In genomic region chr13:6633524-6633923, GRCm38 (mm10) we compare ENCODE assay signal across 10 mouse cellular contexts. TPM values are rescaled to one million over a fixed set of nuclear protein-coding genes. Genes with fewer than 3 reads are reported as not detected.
DNase-seq lines count a peak whose midpoint lies in the region; ATAC-seq and TF ChIP-seq lines count a peak whose summit lies in the region.
"Had no signal": no experiment of that assay in that cellular context is flagged by ENCODE, and none has a peak within 500 bp of the region (broad histone marks: within the 10 kb centered on the region; RNA-seq: fewer than 3 reads in every experiment).

No protein-coding gene starts in this region.

- no peaks in the 10 kb centered on the region for H3K27me3 ChIP-seq in heart, embryonic 14.5 days (ENCODE audit: control insufficient read depth, insufficient read depth, low read length)
- H3K27me3 ChIP-seq: embryonic facial prominence, embryonic 12.5 days; liver, embryonic 15.5 days had no signal

- peak; percentile 39 for DNase-seq in gastrocnemius, adult 2 months
- no peak for DNase-seq in gastrocnemius, adult 8-10 months (ENCODE audit: low spot score in 2 of 2)
- peak; percentile 18 for DNase-seq in lung, postnatal 10 days
- DNase-seq in thymus, postnatal 14 days, result peak; percentile 62
- no peak for DNase-seq in retina, embryonic 14.5 days (ENCODE audit: low spot score)
- DNase-seq in cerebellum, adult 9-10 months, result no peak

- H3K4me1 ChIP-seq in heart, embryonic 14.5 days (ENCODE audit: control insufficient read depth in 2 of 2, insufficient read depth in 2 of 2, low read length in 2 of 2), result peaks cover 52 to 85% of the 10 kb centered on the region in 2 experiments

- WGBS in heart, embryonic 14.5 days, result 11% methylated on average over 7 of the region's 7 CpGs

- H3K36me3 ChIP-seq in heart, embryonic 14.5 days (ENCODE audit: control insufficient read depth, insufficient read depth, low read length), result no peaks in the 10 kb centered on the region; the same call in none of the 2 replicates
- H3K36me3 ChIP-seq: embryonic facial prominence, embryonic 12.5 days; liver, embryonic 15.5 days had no signal

- peak; percentile 92 for ATAC-seq in CD4-positive, CD25-positive, alpha-beta regulatory T cell, adult 4 months
- ATAC-seq in heart, embryonic 14.5 days (ENCODE audit: insufficient number of reproducible peaks, insufficient read depth, low FRiP score, low read depth), result peak; percentile 72

- no peak overlapping the region for H3K27ac ChIP-seq in gastrocnemius, adult 2 months
- peak overlapping the region; percentile 89 to 92 for H3K27ac ChIP-seq in heart, embryonic 14.5 days (replicated peaks in 1 of 2; ENCODE audit: control insufficient read depth in 1 of 2, insufficient read depth in 1 of 2, low read depth in 2 of 2, low read length in 2 of 2)
- H3K27ac ChIP-seq: embryonic facial prominence, embryonic 12.5 days; liver, embryonic 15.5 days had no signal

- no peak overlapping the region for H3K4me3 ChIP-seq in gastrocnemius, adult 2 months
- H3K4me3 ChIP-seq in heart, embryonic 14.5 days (ENCODE audit: control insufficient read depth in 1 of 2, insufficient read depth in 1 of 2, low read depth in 1 of 2, low read length in 2 of 2), result no peak overlapping the region
- H3K4me3 ChIP-seq: embryonic facial prominence, embryonic 12.5 days; liver, embryonic 15.5 days had no signal

- no peaks in the 10 kb centered on the region for H3K9me3 ChIP-seq in heart, embryonic 14.5 days (ENCODE audit: control insufficient read depth, low read length)
- H3K9me3 ChIP-seq: embryonic facial prominence, embryonic 12.5 days; liver, embryonic 15.5 days had no signal

- intact Hi-C loops in gastrocnemius, adult 2 months (cut with DNase I), result no loop called here

- TF ChIP-seq CTCF in gastrocnemius, adult 2 months (IDR thresholded peaks at IDR 0.05), result no peak

- H3K4me2 ChIP-seq in heart, embryonic 14.5 days (ENCODE audit: low read length), result peak overlapping the region; percentile 38
- H3K4me2 ChIP-seq: embryonic facial prominence, embryonic 12.5 days; liver, embryonic 15.5 days had no signal

- H3K9ac ChIP-seq in heart, embryonic 14.5 days (ENCODE audit: low read length), result peak overlapping the region; percentile 62
- H3K9ac ChIP-seq: embryonic facial prominence, embryonic 12.5 days; liver, embryonic 15.5 days had no signal

RNA-seq across cellular contexts. Expression of gene Pfkp, which starts 15.1 kb away (rescaled TPM):
- total RNA-seq in gastrocnemius, adult 2 months (2021), result 1 to 10 TPM; 4.0 to 5.8 TPM
- total RNA-seq in gastrocnemius, adult 8-10 months (2022), result 1 to 10 TPM; 1.2 to 3.3 (median 3.2) TPM
- polyA plus RNA-seq in CD4-positive, CD25-positive, alpha-beta regulatory T cell, adult 4 months (2017; shearing (Covaris generic)), result 100 to 1,000 TPM; 124 to 178 TPM
- polyA plus RNA-seq in heart, embryonic 14.5 days (2014; fragmentation: Nextera tagmentation; extraction: Ambion mirVana), result 187 and 197 TPM in 2 replicates

Comparison
In these comparisons a context has a peak if more than half of its experiments do, and no peak if none do; other contexts are left out.
1. DNase-seq: peak in gastrocnemius, adult 2 months (single experiment), lung, postnatal 10 days (single experiment) and thymus, postnatal 14 days (single experiment); none in gastrocnemius, adult 8-10 months (0 of 2), retina, embryonic 14.5 days (single experiment) and cerebellum, adult 9-10 months (single experiment).